Mouse (Mus musculus) limb, embryonic 14.5 days (tissue): ENCODE measurements at regions not wholly inside any gene's neighbourhood (a gene's known extent, or its start where the extent isn't known, plus 50 kb on each side); places are given as distances from the start of the nearest gene placed in this dataset.

Experiments used
- ATAC-seq: fragments of 200-750 bp; cut with Nextera tagmentation; 2 replicates; pipeline ENCODE4 v1.8.0; 2017; ENCODE audit warnings: low read depth, moderate number of reproducible peaks, moderate TSS enrichment; ENCODE audit not compliant: low FRiP score
- DNase-seq: peaks from one replicate; pipeline ENCODE4 v3.0.0-alpha.2; 2015; ENCODE audit warnings: low spot score
- H3K27ac ChIP-seq: fragments of 300-500 bp; sonication (generic); replicated peaks from 2 replicates; pipeline ENCODE4 v1.5.1; 2014; ENCODE audit warnings: low read depth, mild to moderate bottlenecking, low read length, moderate library complexity, mixed read lengths
- H3K27me3 ChIP-seq: fragments of 300-500 bp; sonication (generic); 2 replicates; pipeline ENCODE4 v1.6.1; 2014; ENCODE audit warnings: low read length, mixed read lengths; ENCODE audit not compliant: control insufficient read depth, insufficient read depth
- H3K36me3 ChIP-seq: fragments of 300-500 bp; sonication (generic); 2 replicates; pipeline ENCODE4 v1.6.1; 2014; ENCODE audit warnings: mild to moderate bottlenecking, low read length, moderate library complexity, mixed read lengths; ENCODE audit not compliant: control insufficient read depth, insufficient read depth
- H3K4me1 ChIP-seq: fragments of 300-500 bp; sonication (generic); 2 replicates; pipeline ENCODE4 v1.6.1; 2014; ENCODE audit warnings: antibody characterized with exemption, low read length, mixed read lengths; ENCODE audit not compliant: control insufficient read depth, insufficient read depth
- H3K4me2 ChIP-seq: fragments of 300-500 bp; sonication (generic); replicated peaks from 2 replicates; pipeline ENCODE4 v1.6.1; 2014; ENCODE audit warnings: low read depth, mild to moderate bottlenecking, low read length, moderate library complexity; ENCODE audit not compliant: severe bottlenecking
- H3K4me3 ChIP-seq: fragments of 300-500 bp; sonication (generic); replicated peaks from 2 replicates; pipeline ENCODE4 v1.5.1; 2014; ENCODE audit warnings: low read length
- H3K9ac ChIP-seq: fragments of 300-500 bp; sonication (generic); 2 replicates; pipeline ENCODE4 v1.6.1; 2014; ENCODE audit warnings: mild to moderate bottlenecking, low read depth, low read length, moderate library complexity; ENCODE audit not compliant: severe bottlenecking
- H3K9me3 ChIP-seq: fragments of 300-500 bp; sonication (generic); 2 replicates; pipeline ENCODE4 v1.6.1; 2016; ENCODE audit warnings: low read length; ENCODE audit not compliant: control insufficient read depth
- POLR2A ChIP-seq: fragments of 200-500 bp; IDR thresholded peaks from 2 replicates; pipeline ENCODE4 v1.8.0; 2012; ENCODE audit warnings: inconsistent platforms, mild to moderate bottlenecking, moderate library complexity, borderline replicate concordance; ENCODE audit not compliant: insufficient read depth, insufficient read length; ENCODE audit errors: extremely low read depth
- WGBS: fragments of 180-500 bp; shearing (Covaris S2); extraction: QIAGEN DNeasy Blood & Tissue Kit; methylation state at CpG from one replicate; pipeline ENCODE4 v1.1.7; 2014; 5-methylcytosine and 5-hydroxymethylcytosine counted together

DNA sequence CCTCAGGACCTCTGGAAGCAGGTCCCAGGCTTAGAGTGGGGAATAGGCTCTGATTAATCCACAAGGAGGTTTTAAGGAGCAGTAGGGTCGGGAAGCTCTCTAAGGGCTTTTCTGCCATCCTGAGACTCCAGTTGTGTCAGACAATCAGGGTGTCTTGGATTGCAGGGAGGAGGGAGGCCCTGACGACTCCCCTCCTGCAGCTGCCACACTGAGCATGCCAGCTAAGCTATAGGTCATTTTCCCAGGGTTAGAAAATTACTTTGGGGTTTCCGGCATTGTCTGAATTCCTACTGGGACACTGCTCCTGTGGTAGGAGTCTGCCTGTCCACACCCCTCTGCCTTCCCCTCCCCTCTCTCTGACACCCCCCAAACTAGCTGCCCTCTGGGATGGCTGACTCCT is 120.8 kb downstream of the Pja1 start:
- H3K4me2 ChIP-seq = no peak overlapping the region
- no peak for TF ChIP-seq POLR2A
- H3K27ac ChIP-seq = no peak overlapping the region
- H3K4me1 ChIP-seq = no peaks in the 10 kb centered on the region
- H3K36me3 ChIP-seq = no peaks in the 10 kb centered on the region
- ATAC-seq = no peak
- WGBS = 77% methylated on average over 3 of the region's 3 CpGs
- H3K9ac ChIP-seq = no peak overlapping the region
- H3K4me3 ChIP-seq = no peak overlapping the region
- no peaks in the 10 kb centered on the region for H3K9me3 ChIP-seq
- DNase-seq = no peak
- H3K27me3 ChIP-seq = no peaks in the 10 kb centered on the region

DNA sequence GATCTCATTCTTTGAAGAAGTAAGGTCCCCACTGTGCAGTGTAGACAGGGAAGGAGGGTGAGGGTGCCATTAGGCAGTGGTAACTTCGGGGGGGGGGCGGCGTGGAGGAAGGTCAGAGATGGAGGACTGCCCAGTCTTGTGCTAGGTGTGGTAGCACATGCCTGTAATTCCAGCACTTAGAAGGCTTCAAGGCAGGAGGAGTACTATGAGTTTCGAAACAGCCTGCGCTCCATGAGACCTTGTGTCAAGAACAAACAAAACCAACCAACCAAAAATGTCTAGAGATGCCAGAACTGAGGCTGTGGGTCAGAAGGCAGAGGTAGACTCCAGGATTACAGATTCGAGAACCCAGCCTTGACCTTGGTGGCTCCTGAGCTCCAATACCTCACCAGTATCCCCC is 130.8 kb downstream of the Pja1 start:
- Histone ChIP-seq H3K27me3 (no peaks in the 10 kb centered on the region), H3K27ac (no peak overlapping the region), H3K36me3 (no peaks in the 10 kb centered on the region), H3K4me1 (peaks cover 7% of the 10 kb centered on the region), H3K9me3 (no peaks in the 10 kb centered on the region), H3K9ac (no peak overlapping the region), H3K4me2 (no peak overlapping the region), H3K4me3 (no peak overlapping the region)
- TF ChIP-seq POLR2A = no peak
- DNase-seq = no peak
- no peak for ATAC-seq
- WGBS = 80% methylated on average over 6 of the region's 6 CpGs

DNA sequence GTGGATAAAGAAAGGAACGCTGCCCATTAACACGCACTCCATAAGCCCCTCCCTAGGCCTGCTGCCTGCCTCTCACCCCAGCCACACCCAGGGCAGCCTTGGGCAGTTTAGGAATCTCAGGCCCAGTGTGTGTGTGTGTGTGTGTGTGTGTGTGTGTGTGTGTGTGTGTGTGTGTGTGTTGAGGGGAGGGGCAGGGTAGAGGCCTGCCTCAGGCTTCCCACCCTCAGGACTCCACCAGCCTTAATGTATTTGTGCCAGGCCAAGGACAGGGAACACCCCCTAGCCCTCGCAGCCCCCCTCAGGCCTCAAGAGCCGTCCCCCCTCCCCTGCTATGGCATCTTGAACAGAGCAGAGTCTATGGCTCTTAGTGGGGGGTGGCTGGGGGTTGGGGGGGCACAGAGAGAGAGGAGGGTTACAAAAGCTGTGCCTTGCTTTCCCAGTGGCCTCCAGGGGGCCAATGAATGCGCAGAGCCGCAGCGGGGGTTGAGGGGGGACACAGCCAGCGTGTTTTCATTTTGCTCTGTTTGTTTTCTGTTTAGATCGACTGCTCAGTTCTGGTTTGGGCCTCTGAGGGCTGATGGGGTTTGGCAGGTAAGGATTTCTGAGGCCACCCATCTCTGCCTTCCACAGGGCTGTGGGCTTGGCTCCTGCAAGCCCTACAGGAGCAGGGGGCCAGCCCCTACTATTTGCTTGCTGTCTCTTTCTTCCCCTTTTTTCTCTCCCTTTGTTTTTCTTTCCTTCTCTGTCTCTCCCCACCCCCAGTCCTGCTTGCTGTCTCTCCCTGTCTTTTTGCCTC is 131.8 kb downstream of the Pja1 start:
- H3K9me3 ChIP-seq = no peaks in the 10 kb centered on the region
- WGBS = 35% methylated on average over 7 of the region's 9 CpGs
- TF ChIP-seq POLR2A = no peak
- H3K27me3 ChIP-seq = no peaks in the 10 kb centered on the region
- no peak overlapping the region for H3K27ac ChIP-seq
- H3K4me3 ChIP-seq = no peak overlapping the region
- ATAC-seq = no peak
- no peak overlapping the region for H3K4me2 ChIP-seq
- H3K9ac ChIP-seq = no peak overlapping the region
- no peak for DNase-seq
- no peaks in the 10 kb centered on the region for H3K36me3 ChIP-seq
- H3K4me1 ChIP-seq = peaks cover 7% of the 10 kb centered on the region

DNA sequence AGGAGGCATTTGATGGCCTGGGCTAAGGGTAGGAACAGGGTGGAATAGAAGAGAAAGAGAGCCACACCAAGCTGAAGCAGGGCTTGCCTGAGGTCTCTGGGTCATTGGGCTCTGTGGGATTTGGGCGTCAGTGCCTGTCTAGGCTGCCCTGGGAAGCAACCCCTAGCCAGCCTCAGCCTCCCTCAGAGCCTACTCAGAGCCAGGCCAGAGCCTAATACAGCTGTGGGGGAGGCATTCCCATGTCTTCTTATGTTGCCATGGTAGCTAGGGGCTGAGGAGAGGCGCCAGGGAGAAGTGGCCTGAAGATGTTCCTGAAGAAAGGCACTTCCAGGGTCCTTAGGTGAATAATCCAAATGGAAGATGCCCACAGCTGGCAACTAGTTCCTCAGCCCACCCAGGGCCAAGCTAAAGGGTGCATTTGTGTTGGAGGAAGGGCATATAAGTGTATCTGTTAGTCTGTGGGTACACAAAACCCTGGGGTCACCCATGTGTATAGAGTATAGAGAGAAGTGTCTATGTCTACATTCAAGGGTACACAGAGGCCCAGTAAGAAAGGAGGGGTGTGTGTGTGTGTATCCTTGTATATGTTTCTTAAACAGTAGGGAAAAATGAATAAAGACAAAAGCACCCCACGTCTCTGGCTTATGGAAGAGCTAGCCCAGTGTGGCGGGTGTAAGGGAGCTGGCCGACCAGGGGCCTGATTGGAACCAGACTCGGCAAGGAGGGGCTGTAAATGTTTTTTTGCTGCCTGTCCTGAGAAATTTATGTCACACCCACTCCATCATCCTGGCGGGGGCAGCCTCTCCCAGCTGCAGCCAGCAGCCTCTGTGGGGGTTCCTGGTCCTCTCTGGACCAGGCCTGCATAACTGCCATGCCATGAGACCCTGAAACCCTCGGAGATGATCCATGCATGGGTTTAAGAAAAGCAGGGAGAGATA is 134.2 kb downstream of the Pja1 start:
- ATAC-seq (no peak), DNase-seq (no peak)
- no peaks in the 10 kb centered on the region for H3K9me3 ChIP-seq
- no peak overlapping the region for H3K9ac ChIP-seq
- H3K4me2 ChIP-seq = no peak overlapping the region
- H3K4me1 ChIP-seq = peaks cover 7% of the 10 kb centered on the region
- TF ChIP-seq POLR2A = no peak
- H3K36me3 ChIP-seq = no peaks in the 10 kb centered on the region
- H3K27me3 ChIP-seq = no peaks in the 10 kb centered on the region
- WGBS = 47% methylated on average over 8 of the region's 8 CpGs
- H3K4me3 ChIP-seq = no peak overlapping the region
- H3K27ac ChIP-seq = no peak overlapping the region

DNA sequence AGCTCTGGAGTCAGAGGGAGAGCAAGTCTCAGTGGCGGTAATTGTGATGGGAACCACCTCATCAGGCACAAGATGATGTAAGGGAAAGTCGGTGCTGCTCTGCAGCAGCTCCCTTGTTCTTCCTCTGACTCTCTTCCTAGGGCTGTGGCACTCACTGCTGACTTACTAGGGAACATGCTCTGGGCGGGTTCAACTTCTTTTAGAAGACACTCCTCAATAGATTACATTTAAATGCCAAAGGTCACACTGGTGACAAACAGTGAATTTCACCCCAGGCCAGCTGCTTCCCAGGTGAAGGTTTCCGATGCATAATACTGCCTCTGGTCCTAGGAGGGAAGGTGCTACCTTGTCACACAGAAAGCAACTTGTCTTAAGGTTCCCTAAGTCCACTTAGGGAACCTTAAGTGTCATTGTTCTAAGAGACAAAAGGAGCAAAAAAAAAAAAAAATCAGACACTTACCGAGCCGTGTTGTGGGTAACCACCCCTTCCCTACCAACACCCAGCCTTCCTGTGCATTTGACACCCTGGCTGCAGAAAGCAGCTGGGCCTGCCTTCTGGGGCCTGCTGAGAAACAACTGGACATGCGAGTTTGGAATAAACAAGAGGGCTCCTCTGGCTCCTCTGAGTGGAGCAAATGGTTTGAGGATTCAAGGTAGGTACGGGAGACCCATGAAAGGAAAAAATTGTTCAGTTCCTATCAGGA is 135.0 kb downstream of the Pja1 start:
- no peak for TF ChIP-seq POLR2A
- no peak overlapping the region for H3K27ac ChIP-seq
- no peaks in the 10 kb centered on the region for H3K9me3 ChIP-seq
- no peak overlapping the region for H3K4me3 ChIP-seq
- no peaks in the 10 kb centered on the region for H3K36me3 ChIP-seq
- DNase-seq (no peak), ATAC-seq (no peak)
- H3K4me1 ChIP-seq = peaks cover 7% of the 10 kb centered on the region
- H3K9ac ChIP-seq = no peak overlapping the region
- 55% methylated on average over 8 of the region's 8 CpGs for WGBS
- H3K4me2 ChIP-seq = no peak overlapping the region
- H3K27me3 ChIP-seq = no peaks in the 10 kb centered on the region
